Mouse (Mus musculus) small intestine, adult 2 months (tissue): ENCODE results near the gene Noct. TPM values are rescaled to one million over a fixed set of nuclear protein-coding genes. Genes with fewer than 3 reads are reported as not detected.

Experiments
- H3K27ac ChIP-seq: fragments of 200-500 bp; 2 replicates; pipeline ENCODE4 v1.5.1; 2012; ENCODE audit warnings: low read depth, low read length, control low read depth, inconsistent platforms; ENCODE audit not compliant: insufficient read depth
- H3K27me3 ChIP-seq: fragments of 200-500 bp; 2 replicates; pipeline ENCODE4 v1.6.1; 2012; ENCODE audit warnings: mild to moderate bottlenecking, moderate library complexity, low read length, inconsistent platforms; ENCODE audit not compliant: control insufficient read depth, insufficient read depth
- H3K36me3 ChIP-seq: fragments of 200-500 bp; 2 replicates; pipeline ENCODE4 v1.6.1; 2012; ENCODE audit warnings: mild to moderate bottlenecking, low read length, control low read depth, inconsistent platforms; ENCODE audit not compliant: control insufficient read depth, insufficient read depth
- H3K4me1 ChIP-seq: fragments of 200-500 bp; 2 replicates; pipeline ENCODE4 v1.6.1; 2012; ENCODE audit warnings: low read length, inconsistent platforms, mixed read lengths; ENCODE audit not compliant: control insufficient read depth, insufficient read depth, insufficient read length
- H3K4me3 ChIP-seq: fragments of 200-500 bp; 2 replicates; pipeline ENCODE4 v1.5.1; 2012; ENCODE audit warnings: low read depth, mild to moderate bottlenecking, control low read depth, inconsistent platforms, low read length, moderate library complexity
- CTCF ChIP-seq: fragments of 200-500 bp; IDR thresholded peaks from 2 replicates; pipeline ENCODE4 v1.5.1; 2012; ENCODE audit warnings: low read depth, mild to moderate bottlenecking, control low read depth, inconsistent platforms, low read length, moderate library complexity, mixed read lengths; ENCODE audit not compliant: insufficient replicate concordance, insufficient read length; ENCODE audit errors: extremely low read depth
- POLR2A ChIP-seq: fragments of 200-500 bp; IDR thresholded peaks from 2 replicates; pipeline ENCODE4 v1.6.1; 2012; ENCODE audit warnings: low read depth, mild to moderate bottlenecking, control low read depth, inconsistent platforms, low read length, moderate library complexity
- WGBS: fragments of 180-500 bp; shearing (Covaris S2); methylation state at CpG from one replicate; pipeline ENCODE4 v1.1.7; 2018; 5-methylcytosine and 5-hydroxymethylcytosine counted together
- polyA plus RNA-seq: library from polyadenylated mRNA; depleted of rRNA; stranded (reverse); fragments of >200 nt; gene quantifications from 2 replicates; pipeline ENCODE4 v1.2.3, GENCODE M21; 2012

Noct gene
- polyA plus RNA-seq, 1 experiment = 56.2 TPM

DNA sequence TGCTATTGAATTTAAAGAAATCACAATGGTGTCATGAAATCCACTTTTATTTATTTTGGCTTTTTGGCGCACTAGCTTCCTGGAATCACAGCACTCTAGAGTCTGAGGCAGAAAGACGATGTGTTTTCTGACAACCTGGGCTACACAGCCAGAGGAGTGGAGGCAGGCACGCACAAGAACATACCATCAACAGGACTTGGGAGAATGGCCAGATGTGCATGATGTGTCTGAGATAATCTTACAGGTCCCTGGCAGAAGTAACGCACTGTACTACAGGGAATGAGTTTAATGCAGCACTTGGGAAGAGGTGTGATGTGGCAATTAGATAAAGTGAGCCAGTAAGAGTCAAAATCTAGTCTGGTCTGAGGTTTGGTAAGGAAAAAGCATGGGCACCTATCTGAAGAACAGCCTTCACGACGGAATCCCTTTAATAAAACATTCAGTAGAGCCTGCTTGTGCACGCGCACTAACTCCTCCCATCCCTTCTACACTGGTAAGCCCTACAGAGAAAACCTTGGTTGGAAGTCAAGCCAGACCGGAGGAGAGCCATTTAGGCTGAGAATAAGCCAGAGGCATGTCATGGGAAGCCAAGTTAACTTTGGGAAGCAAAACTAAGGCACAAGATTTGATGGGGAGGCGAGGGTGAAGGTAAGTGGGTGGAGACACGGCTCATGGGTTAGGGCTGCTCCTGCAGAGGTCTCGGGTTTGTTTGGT, 28.6 kb downstream of the Noct start:
- Histone ChIP-seq H3K36me3 (peaks cover 70% of the 10 kb centered on the region), H3K4me3 (no peak overlapping the region), H3K4me1 (no peaks in the 10 kb centered on the region), H3K27me3 (no peaks in the 10 kb centered on the region), H3K27ac (no peak overlapping the region)
- TF ChIP-seq POLR2A = no peak
- WGBS = 87% methylated on average over 12 of the region's 12 CpGs

DNA sequence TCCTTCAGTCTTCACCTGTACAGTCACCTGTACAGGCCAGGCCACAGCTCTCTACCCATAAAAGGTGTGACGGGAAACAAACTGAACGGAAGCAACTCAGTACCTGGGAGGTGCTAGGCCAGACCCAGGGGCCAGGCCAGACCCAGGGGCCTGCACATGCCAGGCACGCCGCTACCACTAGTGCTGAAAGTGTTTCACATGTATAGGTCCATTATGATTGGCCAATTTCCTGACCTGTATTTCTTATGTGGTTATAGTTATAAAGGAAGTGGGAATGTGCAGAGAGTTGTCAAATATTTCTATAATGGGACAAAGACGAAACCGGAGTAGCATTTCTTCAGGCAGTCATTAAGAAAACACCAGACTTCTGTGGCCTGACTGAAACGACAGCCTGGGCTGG, 30.5 kb downstream of the Noct start:
- H3K27me3 ChIP-seq = no peaks in the 10 kb centered on the region
- peaks cover 75% of the 10 kb centered on the region for H3K36me3 ChIP-seq

DNA sequence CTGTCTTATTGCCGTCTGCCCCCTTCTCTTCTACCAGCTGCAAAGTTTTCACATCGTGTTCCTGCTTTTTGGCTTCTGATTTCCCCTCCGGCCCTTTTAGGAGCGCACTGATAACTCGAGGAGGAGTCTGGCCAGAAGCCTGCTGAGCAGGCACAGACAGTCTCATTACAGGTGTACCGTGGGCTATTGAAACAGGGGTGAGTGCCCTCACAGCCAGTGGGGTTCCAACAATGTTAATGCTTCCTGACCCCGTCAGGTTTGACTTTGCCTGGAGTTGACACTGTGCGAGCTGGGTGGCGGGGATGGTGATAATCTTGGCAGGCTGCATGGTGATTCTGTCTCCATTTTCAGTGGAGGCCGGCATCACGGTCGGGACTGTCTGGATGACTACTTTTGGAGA, 32.2 kb downstream of the Noct start:
- WGBS = 86% methylated on average over 12 of the region's 12 CpGs
- Histone ChIP-seq H3K4me3 (no peak overlapping the region), H3K27me3 (no peaks in the 10 kb centered on the region), H3K27ac (no peak overlapping the region), H3K36me3 (peaks cover 76% of the 10 kb centered on the region), H3K4me1 (no peaks in the 10 kb centered on the region)
- TF ChIP-seq POLR2A (no peak), CTCF (no peak)

More for the DNA sequence above, 30.5 kb downstream of the Noct start:
- no peak overlapping the region for H3K4me3 ChIP-seq
- 80% methylated on average over 7 of the region's 7 CpGs for WGBS
- no peaks in the 10 kb centered on the region for H3K4me1 ChIP-seq
- H3K27ac ChIP-seq = no peak overlapping the region
- TF ChIP-seq POLR2A (no peak), CTCF (no peak)

DNA sequence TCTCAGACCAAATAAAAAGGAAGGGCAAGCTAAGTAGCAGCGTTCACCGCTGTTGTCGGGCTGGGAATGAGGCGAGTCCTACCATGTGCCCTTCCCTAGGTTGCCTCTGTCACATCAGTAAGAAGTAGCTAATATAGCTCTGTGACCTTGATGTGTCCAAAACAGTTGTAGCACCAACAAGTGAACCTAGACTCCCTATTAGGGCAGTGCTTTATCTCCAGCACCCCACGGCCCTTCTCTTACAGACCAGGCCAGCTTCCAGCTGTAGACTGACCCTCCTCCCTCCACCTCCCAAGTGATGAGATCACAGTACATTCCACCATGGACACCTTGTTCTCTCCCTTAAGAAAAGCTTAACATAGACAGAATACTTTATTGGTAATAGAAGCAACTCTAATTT, 33.8 kb downstream of the Noct start:
- Histone ChIP-seq H3K36me3 (peaks cover 75% of the 10 kb centered on the region), H3K27me3 (no peaks in the 10 kb centered on the region), H3K4me3 (no peak overlapping the region), H3K27ac (no peak overlapping the region), H3K4me1 (no peaks in the 10 kb centered on the region)
- TF ChIP-seq CTCF = no peak
- TF ChIP-seq POLR2A = no peak
- 88% methylated on average over 5 of the region's 5 CpGs for WGBS

DNA sequence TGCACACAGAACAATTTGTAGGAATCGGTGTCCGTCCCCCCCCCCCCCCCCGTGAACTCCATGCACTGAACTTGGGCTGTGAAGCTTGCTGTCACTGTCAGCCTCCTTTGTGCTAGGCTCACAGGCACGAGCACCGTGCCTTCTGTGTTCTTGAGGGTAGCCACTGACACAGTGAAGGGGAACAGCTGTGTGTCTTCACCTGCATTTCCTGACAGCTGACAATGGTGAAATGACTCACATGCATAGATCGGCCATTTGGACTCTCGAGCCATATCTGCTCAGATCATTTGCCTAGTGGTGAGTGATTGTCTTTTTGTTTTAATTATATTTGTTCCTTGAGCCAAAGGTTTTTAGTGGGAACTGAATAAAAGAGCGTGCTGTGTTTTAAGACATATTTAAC, 38.7 kb downstream of the Noct start:
- no peaks in the 10 kb centered on the region for H3K27me3 ChIP-seq
- no peak overlapping the region for H3K27ac ChIP-seq
- WGBS = 77% methylated on average over 8 of the region's 8 CpGs
- TF ChIP-seq POLR2A = no peak
- TF ChIP-seq CTCF = no peak
- peaks cover 61% of the 10 kb centered on the region for H3K36me3 ChIP-seq
- no peaks in the 10 kb centered on the region for H3K4me1 ChIP-seq
- H3K4me3 ChIP-seq = no peak overlapping the region

DNA sequence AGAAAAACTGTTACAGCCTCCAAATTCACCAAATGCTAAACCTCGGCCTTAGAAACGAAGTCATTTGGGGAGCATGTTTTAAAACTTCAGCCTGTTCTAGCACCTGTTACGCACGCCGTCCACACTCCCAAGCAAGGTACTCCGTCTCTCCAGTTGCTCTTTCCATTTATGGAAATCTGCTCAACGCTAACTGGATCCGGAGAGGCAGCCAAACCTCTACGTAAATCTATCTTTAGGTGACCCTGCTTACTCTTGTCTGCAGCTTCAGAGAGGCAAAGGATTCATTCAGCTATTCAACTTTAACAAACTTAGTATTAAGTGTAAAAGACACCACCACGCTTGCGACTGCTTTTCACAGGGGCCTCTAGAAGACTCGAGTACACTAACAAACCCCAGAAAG, 44.2 kb downstream of the Noct start:
- no peak overlapping the region for H3K27ac ChIP-seq

DNA sequence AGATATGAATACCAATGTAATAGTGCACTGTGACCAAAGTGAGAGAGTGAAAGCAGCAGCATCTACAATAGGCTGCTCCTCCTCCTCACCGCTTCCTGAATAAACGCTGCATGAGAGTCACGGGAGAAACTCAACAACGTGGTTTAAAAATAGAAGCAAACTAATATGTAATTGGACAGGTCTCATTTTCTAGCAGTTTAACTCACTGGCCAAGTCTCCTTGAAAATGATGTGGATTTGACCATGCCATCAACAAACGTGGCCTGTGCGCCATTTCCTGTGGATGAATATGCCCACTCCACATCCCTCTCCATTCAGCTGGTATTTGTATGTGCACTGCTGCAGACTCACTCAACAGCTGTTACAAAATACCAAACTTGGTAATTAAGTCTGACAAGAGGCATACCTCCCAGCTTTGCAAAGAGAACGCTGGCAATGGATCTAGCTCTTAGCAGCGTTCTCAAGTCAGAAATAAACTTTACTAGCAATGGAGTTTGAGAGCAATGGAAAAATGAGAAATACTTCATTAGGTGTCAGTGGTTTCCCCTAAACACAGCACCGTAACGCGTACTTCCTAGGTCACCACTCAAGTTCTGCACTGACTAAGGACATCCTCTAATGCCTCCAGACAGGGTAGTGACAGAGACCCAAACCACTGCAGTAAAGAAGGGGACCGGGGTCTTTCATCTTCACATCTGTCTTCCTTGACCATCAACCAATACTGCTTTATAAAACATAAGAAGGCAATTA, 46.0 kb downstream of the Noct start:
- H3K36me3 ChIP-seq = peaks cover 7% of the 10 kb centered on the region
- TF ChIP-seq POLR2A = no peak
- TF ChIP-seq CTCF = no peak
- peaks cover 2% of the 10 kb centered on the region; the same call in 1 of the 2 replicates for H3K4me1 ChIP-seq
- H3K27ac ChIP-seq = peak overlapping the region; percentile 77
- no peak overlapping the region for H3K4me3 ChIP-seq
- H3K27me3 ChIP-seq = no peaks in the 10 kb centered on the region
- 61% methylated on average over 12 of the region's 12 CpGs for WGBS

More for the DNA sequence above, 44.2 kb downstream of the Noct start:
- WGBS = 77% methylated on average over 12 of the region's 12 CpGs
- peaks cover 23% of the 10 kb centered on the region for H3K36me3 ChIP-seq
- TF ChIP-seq CTCF (no peak), POLR2A (no peak)
- H3K4me3 ChIP-seq = no peak overlapping the region
- H3K4me1 ChIP-seq = no peaks in the 10 kb centered on the region
- H3K27me3 ChIP-seq = no peaks in the 10 kb centered on the region
